ENCODE assay signal across 8 mouse cellular contexts in genomic region chr6:114882675-114883074, GRCm38 (mm10).
DNase-seq lines count a peak whose midpoint lies in the region; ATAC-seq and TF ChIP-seq lines count a peak whose summit lies in the region.

No protein-coding gene starts in this region.

- intact Hi-C loops in gastrocnemius, postnatal 36 days (cut with DNase I) = no loop called here

- no peaks in the 10 kb centered on the region for H3K36me3 ChIP-seq in spleen, adult 2 months (ENCODE audit: control insufficient read depth, insufficient read depth, low read length)
- no peaks in the 10 kb centered on the region; the same call in 1 of the 2 replicates for H3K36me3 ChIP-seq in liver, adult 2 months (ENCODE audit: control insufficient read depth, insufficient read depth, low read length)
- H3K36me3 ChIP-seq in stomach, embryonic 15.5 days = peaks cover 5% of the 10 kb centered on the region; the same call in 1 of the 2 replicates

- no peak overlapping the region for H3K4me3 ChIP-seq in spleen, adult 2 months (ENCODE audit: extremely low read depth, insufficient read depth, insufficient read length)
- no peak overlapping the region for H3K4me3 ChIP-seq in liver, adult 2 months (ENCODE audit: insufficient read depth, low read depth, low read length)
- H3K4me3 ChIP-seq in stomach, embryonic 15.5 days (replicated peaks) = no peak overlapping the region

- H3K27me3 ChIP-seq in spleen, adult 2 months (ENCODE audit: control insufficient read depth, insufficient read depth, low read length) = no peaks in the 10 kb centered on the region
- H3K27me3 ChIP-seq in liver, adult 2 months (ENCODE audit: control insufficient read depth, insufficient read depth, low read length) = no peaks in the 10 kb centered on the region
- no peaks in the 10 kb centered on the region for H3K27me3 ChIP-seq in stomach, embryonic 15.5 days (replicated peaks)

- 0 out of 2 replicates have a peak overlapping the region, but pooled peaks have one; percentile 14 for H3K27ac ChIP-seq in spleen, adult 2 months (ENCODE audit: insufficient read depth, low read length)
- peak overlapping the region; percentile 64 for H3K27ac ChIP-seq in liver, adult 2 months (replicated peaks; ENCODE audit: insufficient read depth, low read depth, low read length)
- H3K27ac ChIP-seq in stomach, embryonic 15.5 days = peak overlapping the region; percentile 88

- TF ChIP-seq CTCF in spleen, adult 2 months (IDR thresholded peaks at IDR 0.05; ENCODE audit: extremely low read depth, insufficient read depth, insufficient read length, insufficient replicate concordance) = no peak
- no peak for TF ChIP-seq CTCF in liver, adult 2 months (IDR thresholded peaks at IDR 0.05; ENCODE audit: low read depth, low read length)

- peaks cover 12% of the 10 kb centered on the region; the same call in 1 of the 2 replicates for H3K4me1 ChIP-seq in spleen, adult 2 months (ENCODE audit: control insufficient read depth, insufficient read depth, insufficient read length)
- peaks cover 42% of the 10 kb centered on the region for H3K4me1 ChIP-seq in liver, adult 2 months (ENCODE audit: control insufficient read depth, insufficient read depth, low read length)
- H3K4me1 ChIP-seq in stomach, embryonic 15.5 days = peaks cover 79% of the 10 kb centered on the region

- peak; percentile 15; the same call in 1 of the 2 replicates for ATAC-seq in stomach, embryonic 15.5 days (ENCODE audit: insufficient read depth, low FRiP score, low read depth)
- no peak for ATAC-seq in CD4-positive, CD25-positive, alpha-beta regulatory T cell, adult 4 months

- no peaks in the 10 kb centered on the region for H3K9me3 ChIP-seq in stomach, embryonic 15.5 days

- no peak for TF ChIP-seq POLR2A in spleen, adult 2 months (IDR thresholded peaks at IDR 0.05; ENCODE audit: low read depth, low read length)
- TF ChIP-seq POLR2A in liver, adult 2 months (IDR thresholded peaks at IDR 0.05; ENCODE audit: extremely low read depth, insufficient read depth, low read length) = no peak

- peaks cover 72% of the 10 kb centered on the region for H3K79me2 ChIP-seq in liver, adult 2 months (ENCODE audit: control insufficient read depth, insufficient read depth, low read length)

- 71% methylated on average over 7 of the region's 7 CpGs for WGBS in spleen, adult 2 months
- 69% methylated on average over 7 of the region's 7 CpGs for WGBS in liver, adult 2 months
- WGBS in stomach, embryonic 15.5 days = 28% methylated on average over 7 of the region's 7 CpGs

- H3K4me2 ChIP-seq in stomach, embryonic 15.5 days = peak overlapping the region; percentile 11; the same call in 1 of the 2 replicates

- DNase-seq in embryo, embryonic 10 days (ENCODE audit: low spot score) = peak; percentile 43
- DNase-seq in embryo, embryonic 9.5 days (ENCODE audit: extremely low spot score) = no peak
- DNase-seq in spleen, adult 2 months (ENCODE audit: low read depth in 1 of 2, low spot score in 2 of 2) = no peak
- no peak for DNase-seq in spleen, postnatal 4 days (ENCODE audit: low spot score in 2 of 2)
- DNase-seq in liver, adult 2 months (ENCODE audit: extremely low read depth, low read depth, low spot score) = no peak
- no peak for DNase-seq in gastrocnemius, postnatal 36 days

- no peak overlapping the region; the same call in 1 of the 2 replicates for H3K9ac ChIP-seq in liver, adult 2 months (ENCODE audit: low read depth, low read length)
- no peak overlapping the region for H3K9ac ChIP-seq in stomach, embryonic 15.5 days

Comparison
In these comparisons a context has a peak if more than half of its experiments do, and no peak if none do; other contexts are left out.
1. H3K27ac ChIP-seq: peak in every context shown above with its lines; median percentile 88 in stomach, embryonic 15.5 days; 64 in liver, adult 2 months; 14 in spleen, adult 2 months.